Mouse (Mus musculus) brain, embryonic 14.5 days (tissue): Measurements from ENCODE around the gene Efcab11. TPM values are rescaled to one million over a fixed set of nuclear protein-coding genes. Genes with fewer than 3 reads are reported as not detected.

Experiments used
- DNase-seq: peaks from one replicate; pipeline ENCODE4 v3.0.0-alpha.2; 2011; ENCODE audit warnings: low read depth
- CTCF ChIP-seq: fragments of 200-500 bp; IDR thresholded peaks from 2 replicates; pipeline ENCODE4 v1.5.1; 2012; ENCODE audit warnings: inconsistent platforms, mild to moderate bottlenecking, moderate library complexity, borderline replicate concordance; ENCODE audit not compliant: insufficient read depth, insufficient read length; ENCODE audit errors: extremely low read depth
- POLR2A ChIP-seq: fragments of 200-500 bp; IDR thresholded peaks from 2 replicates; pipeline ENCODE4 v1.6.1; 2012; ENCODE audit warnings: mild to moderate bottlenecking, inconsistent platforms, borderline replicate concordance; ENCODE audit not compliant: poor library complexity, insufficient read depth, insufficient read length, severe bottlenecking; ENCODE audit errors: extremely low read depth
- polyA plus RNA-seq: library from polyadenylated mRNA; depleted of rRNA; stranded (reverse); fragments of >200 nt; gene quantifications from 2 replicates; pipeline ENCODE4 v1.2.3, GENCODE M21; 2012

The Efcab11 gene
- polyA plus RNA-seq, 1 experiment, result 3.8 TPM

- no peak for TF ChIP-seq CTCF
- no peak for DNase-seq
Observed at GRCm38 (mm10) chr12:99771018-99771417, 113.2 kb downstream of the Efcab11 start.

DNA sequence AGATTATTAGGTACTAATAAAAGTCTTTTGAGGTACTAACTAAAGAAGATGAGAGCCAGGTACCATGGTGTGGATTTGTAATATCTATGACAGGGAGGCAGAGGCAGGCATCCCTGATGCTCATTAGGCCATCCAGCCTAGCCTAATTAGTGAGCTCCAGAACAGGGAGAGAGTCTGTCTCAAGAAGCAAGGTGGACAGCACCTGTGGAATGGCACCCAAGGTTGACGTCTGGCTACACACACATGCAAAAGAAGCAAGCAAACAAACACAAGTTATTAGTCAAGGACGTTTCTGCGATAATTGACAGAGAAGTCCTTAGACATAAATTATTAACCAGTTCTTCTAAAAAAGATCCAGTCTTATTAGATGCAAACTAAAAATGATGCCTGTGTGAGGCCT, 114.6 kb downstream of the Efcab11 start:
- TF ChIP-seq CTCF, result no peak
- no peak for TF ChIP-seq POLR2A
- no peak for DNase-seq

DNA sequence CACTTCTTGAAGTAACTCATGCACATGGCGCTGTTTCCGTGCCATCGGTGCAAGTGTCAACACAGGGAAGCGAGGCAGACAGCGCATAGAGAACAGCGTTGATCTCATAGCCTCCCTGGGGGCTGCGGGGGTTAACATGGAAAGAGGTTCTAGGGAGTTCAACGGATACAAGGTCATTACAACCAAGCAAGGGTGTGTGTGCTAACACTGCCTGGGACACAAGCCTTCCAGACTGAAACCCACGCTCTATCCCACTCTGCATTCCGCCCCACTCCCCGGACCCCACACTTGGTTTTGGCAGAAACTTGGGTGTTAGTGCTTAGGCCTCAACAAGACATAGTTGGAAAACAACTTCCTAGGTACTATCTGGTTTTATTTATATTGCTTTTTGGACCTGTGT, 116.5 kb downstream of the Efcab11 start:
- DNase-seq, result no peak

GRCm38 (mm10) chr12:99765979-99766378, 118.3 kb downstream of the Efcab11 start:
- no peak for TF ChIP-seq CTCF
- TF ChIP-seq POLR2A, result no peak
- DNase-seq, result no peak

More for the DNA sequence above, 116.5 kb downstream of the Efcab11 start:
- TF ChIP-seq CTCF (no peak), POLR2A (no peak)

DNA sequence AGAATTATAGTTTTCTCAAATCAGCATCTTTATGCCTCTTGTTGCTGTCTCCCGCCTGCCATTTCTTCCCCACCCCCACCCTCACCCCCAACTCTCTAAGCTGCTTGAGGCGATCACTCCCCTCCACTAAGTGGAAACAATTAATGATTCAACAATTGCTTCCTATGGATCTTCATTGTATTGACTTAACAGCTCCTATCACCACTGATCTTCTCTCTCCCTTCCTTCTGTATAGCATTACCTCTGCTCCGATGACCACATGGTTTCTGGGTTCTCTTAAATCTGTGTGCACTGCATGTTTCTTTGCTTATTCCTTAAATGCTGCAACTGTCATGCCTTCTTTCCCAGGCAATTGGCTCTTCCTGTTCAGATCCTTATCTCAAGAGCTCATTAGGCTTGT, 120.2 kb downstream of the Efcab11 start:
- no peak for TF ChIP-seq POLR2A
- TF ChIP-seq CTCF, result no peak
- DNase-seq, result no peak

- TF ChIP-seq CTCF, result no peak
- no peak for TF ChIP-seq POLR2A
- peak; percentile 88 for DNase-seq
Observed at GRCm38 (mm10) chr12:99757754-99758526, 126.3 kb downstream of the Efcab11 start.

GRCm38 (mm10) chr12:99756914-99757687, 127.1 kb downstream of the Efcab11 start:
- no peak for TF ChIP-seq POLR2A
- TF ChIP-seq CTCF, result no peak
- no peak for DNase-seq

GRCm38 (mm10) chr12:99756213-99756612, 128.0 kb downstream of the Efcab11 start:
- no peak for TF ChIP-seq POLR2A
- TF ChIP-seq CTCF, result no peak
- peak; percentile 26 for DNase-seq

DNA sequence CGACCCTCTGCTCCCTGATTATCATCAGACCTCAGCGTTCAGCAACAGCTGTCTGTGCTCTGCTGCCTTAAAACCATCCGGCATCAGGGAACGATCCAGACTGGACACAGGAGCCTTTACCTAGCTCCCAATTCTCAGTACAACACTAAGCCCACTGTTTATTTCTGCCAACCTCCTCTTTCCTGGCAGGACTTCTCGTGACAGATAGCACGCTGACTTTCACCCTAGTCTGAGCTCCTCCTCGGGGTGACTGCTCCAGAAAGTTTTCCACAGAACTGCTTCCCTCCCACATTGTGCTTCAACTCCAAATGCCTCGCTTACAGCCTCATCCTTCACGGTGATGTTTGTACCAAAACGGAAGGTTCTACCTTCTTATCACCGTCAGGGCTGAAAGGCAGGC, 131.3 kb downstream of the Efcab11 start:
- no peak for DNase-seq
- TF ChIP-seq POLR2A (no peak), CTCF (no peak)

DNA sequence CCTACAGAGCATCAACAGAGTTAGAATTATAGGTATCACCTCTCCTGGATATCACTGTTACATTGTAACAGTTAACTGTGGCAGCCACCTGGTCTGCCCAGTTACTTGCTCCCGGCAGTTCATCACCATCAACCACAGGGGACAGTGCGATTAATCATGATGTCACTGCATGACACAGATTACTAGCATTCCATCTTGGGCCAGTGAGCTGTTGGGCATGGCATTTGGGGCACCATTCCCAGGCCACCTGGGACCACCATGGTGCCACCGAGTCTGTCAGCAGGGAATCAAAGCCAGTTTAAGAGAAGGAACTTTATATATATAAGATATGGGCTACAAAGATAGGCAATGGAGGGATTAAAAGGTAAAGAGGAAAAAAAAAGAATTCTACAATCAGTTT, 134.8 kb downstream of the Efcab11 start:
- DNase-seq, result no peak
- no peak for TF ChIP-seq CTCF
- TF ChIP-seq POLR2A, result no peak

GRCm38 (mm10) chr12:99741631-99742030, 142.6 kb downstream of the Efcab11 start:
- DNase-seq, result no peak
- no peak for TF ChIP-seq CTCF
- no peak for TF ChIP-seq POLR2A

GRCm38 (mm10) chr12:99739211-99739610, 145.0 kb downstream of the Efcab11 start:
- DNase-seq, result no peak
- no peak for TF ChIP-seq POLR2A
- no peak for TF ChIP-seq CTCF
